Mouse (Mus musculus): ENCODE results near the gene Ube2r2.

Gene Ube2r2

DNA sequence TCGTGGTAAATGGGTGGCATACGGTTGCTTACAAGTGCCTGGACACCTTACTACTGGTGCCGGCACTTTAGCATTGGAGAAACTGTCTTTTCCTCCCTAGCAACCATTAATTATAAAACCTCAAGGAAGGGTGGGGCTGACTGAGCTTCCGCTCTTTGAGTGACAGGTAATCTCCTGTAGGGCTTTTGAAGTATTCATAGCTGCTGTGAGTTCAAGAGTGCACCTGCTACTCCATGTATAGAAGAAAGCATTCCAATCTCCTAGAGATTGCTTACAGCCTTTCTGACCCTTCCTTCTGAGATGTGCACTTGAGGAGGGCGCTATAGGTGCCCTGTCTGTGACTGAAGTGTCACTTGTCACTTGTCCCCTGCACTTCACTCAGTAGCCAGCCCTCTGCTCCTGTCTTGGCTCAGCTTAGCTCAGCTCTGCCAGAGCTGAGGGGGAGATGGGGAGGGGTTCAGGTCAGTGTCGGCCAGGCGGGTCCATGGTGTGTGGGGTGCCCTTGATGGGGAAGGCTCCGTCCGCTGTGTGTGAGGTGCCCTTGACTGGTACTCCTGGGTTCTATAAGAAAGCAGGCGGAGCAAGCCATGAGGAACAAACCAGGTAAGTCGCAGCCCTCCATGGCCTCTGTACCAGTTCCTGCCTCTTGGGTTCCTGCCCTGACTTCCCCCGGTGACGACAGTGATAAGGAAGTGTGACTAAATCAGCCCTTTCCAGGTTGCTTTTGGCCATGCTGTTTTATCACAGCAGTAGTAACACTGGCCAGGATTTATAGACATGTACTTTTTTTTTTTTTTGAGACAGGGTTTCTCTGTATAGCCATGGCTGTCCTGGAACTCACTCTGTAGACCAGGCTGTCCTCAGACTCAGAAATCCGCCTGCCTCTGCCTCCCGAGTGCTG is 44.5 kb downstream of the Ube2r2 start:
- DNase-seq (ENCODE audit: low spot score): no peak

DNA sequence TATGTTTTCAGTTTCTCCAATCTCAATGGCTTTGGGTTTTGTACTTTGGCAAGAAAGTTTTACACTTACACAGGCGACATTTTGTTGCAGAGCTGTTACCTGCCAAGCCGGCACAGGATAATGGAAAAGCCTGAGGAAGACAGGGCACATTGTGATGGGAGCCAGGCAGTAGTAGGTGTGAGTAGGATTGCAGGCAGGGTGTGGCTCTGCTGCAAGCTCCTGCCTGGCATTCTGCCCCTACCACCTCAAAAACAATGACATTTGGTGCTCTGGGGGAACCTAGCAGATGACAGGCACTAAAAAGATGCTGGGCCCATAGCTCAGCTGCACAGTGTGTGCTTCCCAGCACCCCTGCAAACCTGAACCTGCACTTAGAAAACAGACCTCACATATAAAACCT is 54.3 kb downstream of the Ube2r2 start:
- no peak for DNase-seq (ENCODE audit: low spot score)

DNA sequence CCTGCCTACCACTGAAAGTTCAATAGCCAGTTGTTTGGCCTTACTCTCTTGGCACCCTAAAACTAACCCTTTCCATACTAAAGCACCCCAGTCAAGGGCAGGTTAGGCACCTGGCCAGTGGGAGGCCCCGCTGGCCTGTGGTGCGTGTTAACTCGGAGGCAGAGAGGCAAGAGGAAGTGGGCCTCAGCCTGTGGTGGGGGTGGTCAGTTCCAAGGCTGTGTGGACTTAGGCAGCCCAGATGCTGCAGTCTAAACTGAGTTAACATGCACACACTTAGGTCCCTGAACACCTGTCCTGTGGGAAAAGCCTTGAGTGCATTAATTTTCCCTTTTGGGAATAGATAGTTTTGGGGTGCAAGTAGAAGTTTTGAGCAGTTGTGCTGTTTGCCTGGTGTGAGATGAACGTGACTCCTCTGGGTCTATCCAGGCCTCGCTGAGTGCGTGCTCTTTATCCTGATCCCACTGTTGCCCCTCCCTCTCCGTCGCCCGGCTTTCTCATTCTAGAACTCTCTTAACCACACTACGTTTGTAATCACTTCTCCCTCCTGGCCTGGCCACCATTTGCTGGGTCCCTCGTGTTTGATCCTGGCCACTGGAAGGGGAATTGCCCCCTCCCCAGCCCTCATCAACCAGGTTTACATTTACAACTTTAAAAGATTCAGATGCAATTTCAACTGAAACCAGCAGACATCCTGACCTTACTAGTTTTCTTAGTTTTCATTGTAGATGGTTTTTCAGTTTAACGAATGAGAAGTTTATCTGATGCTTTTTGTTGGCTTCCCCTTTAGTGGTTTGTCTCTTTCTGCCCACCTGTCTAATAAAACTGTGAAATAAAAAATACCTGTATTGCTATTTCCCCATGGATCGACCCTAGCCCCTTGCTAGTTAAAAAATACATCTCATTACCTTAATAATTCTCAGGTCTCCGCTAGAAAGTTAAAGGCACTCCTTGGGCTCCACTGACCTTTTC is 57.3 kb downstream of the Ube2r2 start:
- no peak for DNase-seq (ENCODE audit: low spot score)

DNA sequence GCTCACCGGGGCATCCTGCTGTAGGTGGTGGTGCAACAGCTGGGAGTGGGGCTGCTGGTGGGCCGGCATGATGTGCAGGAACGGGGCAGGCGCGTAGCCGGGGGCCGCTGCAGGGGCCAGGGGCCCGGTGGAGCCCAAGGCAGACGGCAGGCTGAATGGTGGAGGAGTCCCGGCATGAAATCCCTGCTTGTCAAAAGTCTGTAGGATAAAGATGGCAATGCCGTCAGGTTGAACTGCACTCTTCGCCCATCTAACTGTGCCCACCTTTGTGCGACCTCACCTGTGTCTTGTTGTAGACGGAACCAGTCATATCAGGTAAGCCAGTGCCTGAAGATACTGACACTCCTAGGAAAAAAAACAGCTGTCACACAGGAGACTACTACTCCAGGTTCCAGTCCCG is 59.8 kb downstream of the Ube2r2 start:
- no peak for DNase-seq (ENCODE audit: low spot score)

DNA sequence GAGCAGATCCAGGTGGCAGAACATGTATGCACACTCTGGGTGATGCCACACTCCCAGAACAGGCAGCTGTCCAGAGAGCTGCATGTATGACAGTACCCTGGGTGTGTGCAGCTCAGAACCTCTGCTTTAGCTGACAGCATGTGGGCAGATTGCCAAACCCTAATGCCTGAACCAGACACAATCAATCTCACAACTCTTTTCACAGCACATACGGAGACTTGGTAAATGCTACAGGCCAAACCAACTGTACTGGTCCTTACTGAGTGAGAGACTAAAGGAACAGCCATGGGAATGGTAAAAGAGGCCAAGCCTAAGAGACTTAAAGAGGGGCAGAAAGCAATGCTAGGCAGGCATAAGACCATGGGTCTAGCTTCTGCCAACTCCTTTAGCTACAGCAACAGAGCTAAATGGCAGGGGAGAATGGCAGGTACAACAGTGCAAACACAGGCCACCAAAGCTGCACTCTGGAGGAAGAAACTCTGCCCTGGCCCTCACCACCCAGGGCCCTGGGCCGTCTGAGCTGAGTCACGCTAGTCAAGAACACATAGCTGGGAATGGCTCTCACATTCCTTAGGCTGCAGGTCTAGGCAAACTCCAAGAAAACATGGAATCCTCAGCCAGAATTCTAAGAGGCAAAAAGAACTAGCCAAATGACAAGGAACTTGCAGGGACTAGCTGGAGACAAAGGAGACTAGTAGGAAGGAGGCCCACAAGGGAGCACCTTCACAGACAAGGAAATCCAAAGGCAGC is 61.5 kb downstream of the Ube2r2 start:
- DNase-seq (ENCODE audit: low spot score): peak; percentile 62

DNA sequence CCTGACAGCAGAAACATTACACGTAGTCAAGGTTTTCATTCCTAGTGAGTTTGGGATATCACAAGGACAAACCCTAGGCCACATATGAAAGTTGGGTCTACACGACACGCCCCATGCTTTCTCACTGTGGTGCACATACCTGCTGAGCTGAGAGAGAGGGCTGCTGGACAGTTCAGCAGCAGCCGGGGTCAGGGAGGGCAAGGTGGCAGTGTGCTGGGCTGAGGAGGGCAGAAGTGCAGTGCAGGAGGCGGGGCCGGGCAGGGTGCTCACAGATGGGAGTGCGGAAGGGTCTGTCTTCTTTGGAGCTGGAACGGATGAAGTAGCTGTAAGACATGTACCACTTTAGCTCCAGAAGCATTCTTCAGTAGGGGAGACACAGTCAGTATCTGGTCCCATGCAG is 66.6 kb downstream of the Ube2r2 start:
- DNase-seq (ENCODE audit: low spot score): no peak

GRCm38 (mm10) chr4:41205751-41206150 is 70.2 kb downstream of the Ube2r2 start:
- DNase-seq (ENCODE audit: low spot score): no peak

DNA sequence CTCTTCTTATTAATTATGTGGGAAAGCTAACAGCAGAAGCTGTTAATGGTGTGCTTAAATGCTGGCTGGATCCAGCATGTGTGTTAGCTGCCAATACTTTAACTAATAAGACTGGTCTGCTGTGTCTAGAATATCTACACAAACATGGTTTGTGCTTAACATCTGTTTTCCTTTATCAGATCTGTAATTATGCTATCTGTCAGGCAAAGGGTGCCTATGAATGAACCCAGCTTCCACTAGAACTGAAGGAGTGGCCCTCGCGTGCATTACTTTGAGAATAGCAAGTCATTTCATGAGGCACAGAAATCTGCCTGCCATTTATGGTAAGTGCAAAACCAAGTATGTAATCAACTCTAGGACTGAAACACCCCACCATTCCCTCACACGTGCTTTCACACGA is 72.5 kb downstream of the Ube2r2 start:
- DNase-seq (ENCODE audit: low spot score): no peak

GRCm38 (mm10) chr4:41225412-41225811 is 89.9 kb downstream of the Ube2r2 start:
- peak; percentile 31 for DNase-seq (ENCODE audit: low spot score)

GRCm38 (mm10) chr4:41226351-41226750 is 90.8 kb downstream of the Ube2r2 start:
- peak; percentile 47 for DNase-seq (ENCODE audit: low spot score)

DNA sequence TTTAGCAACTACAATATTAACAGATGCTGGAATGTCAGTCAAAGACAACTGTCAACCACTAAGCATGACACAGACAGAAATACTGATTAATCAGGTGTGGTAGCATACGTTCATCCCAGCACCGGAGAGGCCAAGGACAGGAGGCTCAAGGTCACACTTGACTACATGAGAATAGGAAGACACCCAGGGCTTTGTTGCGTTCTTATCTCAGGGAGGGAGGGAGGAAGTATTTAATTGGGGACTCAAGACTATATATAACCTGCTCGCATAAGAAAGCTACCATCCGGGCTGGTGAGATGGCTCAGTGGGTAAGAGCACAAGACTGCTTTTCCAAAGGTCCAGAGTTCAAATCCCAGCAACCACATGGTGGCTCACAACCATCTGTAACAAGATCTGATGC is 100.1 kb downstream of the Ube2r2 start:
- DNase-seq (ENCODE audit: low spot score): no peak

DNA sequence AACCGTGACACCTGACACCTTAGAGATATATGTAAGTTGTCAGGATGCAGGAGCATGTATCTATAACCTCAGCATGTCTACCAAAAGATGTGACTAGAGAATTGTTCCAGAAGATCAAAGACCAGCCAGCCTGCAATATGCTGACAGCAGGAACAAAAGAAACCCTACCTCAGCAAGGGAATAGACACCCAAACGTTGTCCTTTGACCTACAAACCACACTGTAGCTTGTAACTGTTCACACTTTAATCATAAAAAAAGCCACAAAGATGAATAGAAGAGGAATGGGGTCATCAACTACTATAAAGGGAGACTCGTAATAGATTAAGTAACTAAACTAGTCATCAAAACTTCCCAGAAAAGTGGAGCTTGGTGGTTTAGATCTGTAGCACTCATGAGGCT is 105.4 kb downstream of the Ube2r2 start:
- no peak for DNase-seq (ENCODE audit: low spot score)

Measured in adipocyte (in vitro differentiated cells).